Mouse (Mus musculus): ENCODE data around the gene Dus3l.

DNA sequence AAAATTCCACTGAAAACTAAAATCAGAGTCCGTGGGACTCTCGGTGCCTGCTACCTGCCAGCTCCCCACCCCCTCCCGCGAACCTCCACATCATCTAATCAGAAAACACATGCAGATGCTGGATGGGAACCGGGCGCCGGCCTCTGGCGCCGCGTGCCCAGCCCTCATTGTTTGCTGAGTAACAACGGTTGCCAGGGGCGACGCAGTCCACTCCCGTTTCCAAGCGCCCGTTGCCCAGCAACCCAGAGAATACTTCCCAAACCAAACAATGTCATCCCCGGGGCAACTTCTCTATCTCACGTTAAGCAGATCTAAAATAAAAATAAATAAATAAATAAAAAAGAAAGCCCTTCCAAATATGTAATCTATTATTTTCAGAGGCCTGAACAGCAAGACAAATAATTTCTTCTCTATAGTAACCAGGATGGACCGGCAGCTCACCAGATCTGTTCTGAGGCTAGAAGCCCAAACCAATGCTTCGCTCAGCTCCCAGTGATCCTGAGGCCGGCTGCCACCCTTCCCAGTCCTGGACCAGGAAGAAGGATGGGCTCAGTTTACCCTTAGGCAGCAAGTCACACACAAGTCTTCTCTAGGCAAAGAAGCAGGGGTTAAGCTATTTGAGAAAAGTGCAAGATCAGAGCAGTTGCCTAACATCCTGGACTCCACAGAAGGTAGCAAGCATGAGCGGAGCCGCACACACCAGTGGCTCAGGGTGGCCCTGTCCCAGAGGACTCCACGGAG lies 49.9 kb downstream of the Dus3l start:
- TF ChIP-seq POLR2AphosphoS2 (IDR thresholded peaks at IDR 0.05; ENCODE audit: low read length) (no peak), ELF1 (IDR thresholded peaks at IDR 0.05; ENCODE audit: low read depth, low read length) (no peak)

Measured in MEL (cell line).